Comparison of ENCODE assay signal across 13 mouse cellular contexts in genomic region chr5:64290061-64290345, GRCm38 (mm10).
DNase-seq lines count a peak whose midpoint lies in the region; ATAC-seq and TF ChIP-seq lines count a peak whose summit lies in the region.
"Had no signal": no experiment of that assay in that cellular context is flagged by ENCODE, and none has a peak within 500 bp of the region (broad histone marks: within the 10 kb centered on the region; RNA-seq: fewer than 3 reads in every experiment).

No protein-coding gene starts in this region.

- intact Hi-C loops in gastrocnemius, adult 2 months (cut with DNase I) = loop anchor here (5.0 to 10.0 kb wide), 4 partner anchors 77 to 575 kb away; no protein-coding TSS in a partner anchor

- no peaks in the 10 kb centered on the region for H3K27me3 ChIP-seq in hindbrain, postnatal 0 days (ENCODE audit: insufficient read depth, low read length)
- H3K27me3 ChIP-seq in hindbrain, embryonic 14.5 days (ENCODE audit: control insufficient read depth, insufficient read depth, low read length) = no peaks in the 10 kb centered on the region
- H3K27me3 ChIP-seq in midbrain, embryonic 11.5 days (ENCODE audit: control insufficient read depth, insufficient read depth, low read length) = no peaks in the 10 kb centered on the region
- H3K27me3 ChIP-seq in midbrain, embryonic 16.5 days (ENCODE audit: control insufficient read depth, insufficient read depth, low read depth, low read length) = no peaks in the 10 kb centered on the region
- H3K27me3 ChIP-seq: liver, embryonic 12.5 days; midbrain, embryonic 15.5 days; neural tube, embryonic 12.5 days had no signal

- peak overlapping the region; percentile 73 for H3K27ac ChIP-seq in gastrocnemius, adult 2 months
- H3K27ac ChIP-seq in hindbrain, postnatal 0 days = peak overlapping the region; percentile 22; the same call in 1 of the 2 replicates
- no peak overlapping the region for H3K27ac ChIP-seq in hindbrain, embryonic 14.5 days
- H3K27ac ChIP-seq in midbrain, embryonic 11.5 days (ENCODE audit: low read depth, low read length) = no peak overlapping the region
- H3K27ac ChIP-seq in midbrain, embryonic 16.5 days (ENCODE audit: low read length) = no peak overlapping the region
- H3K27ac ChIP-seq: liver, embryonic 12.5 days; midbrain, embryonic 15.5 days; neural tube, embryonic 12.5 days had no signal

- H3K9ac ChIP-seq in hindbrain, postnatal 0 days (replicated peaks; ENCODE audit: low read length) = no peak overlapping the region
- H3K9ac ChIP-seq in hindbrain, embryonic 14.5 days = no peak overlapping the region
- no peak overlapping the region for H3K9ac ChIP-seq in midbrain, embryonic 11.5 days (ENCODE audit: low read length)
- H3K9ac ChIP-seq in midbrain, embryonic 16.5 days (ENCODE audit: low read depth, low read length) = no peak overlapping the region
- H3K9ac ChIP-seq: liver, embryonic 12.5 days; midbrain, embryonic 15.5 days; neural tube, embryonic 12.5 days had no signal

- H3K9me3 ChIP-seq in hindbrain, postnatal 0 days (ENCODE audit: low read length) = no peaks in the 10 kb centered on the region
- H3K9me3 ChIP-seq in hindbrain, embryonic 14.5 days (ENCODE audit: control insufficient read depth, low read length) = no peaks in the 10 kb centered on the region
- H3K9me3 ChIP-seq in midbrain, embryonic 11.5 days (ENCODE audit: control insufficient read depth, low read length) = no peaks in the 10 kb centered on the region
- no peaks in the 10 kb centered on the region for H3K9me3 ChIP-seq in midbrain, embryonic 16.5 days (replicated peaks; ENCODE audit: control insufficient read depth, low read length, poor library complexity, severe bottlenecking)
- H3K9me3 ChIP-seq: liver, embryonic 12.5 days; midbrain, embryonic 15.5 days; neural tube, embryonic 12.5 days had no signal

- peaks cover 5% of the 10 kb centered on the region; the same call in 1 of the 2 replicates for H3K36me3 ChIP-seq in hindbrain, postnatal 0 days (ENCODE audit: insufficient read depth, low read length)
- H3K36me3 ChIP-seq in hindbrain, embryonic 14.5 days (replicated peaks; ENCODE audit: control insufficient read depth, insufficient read depth) = peaks cover 8% of the 10 kb centered on the region
- H3K36me3 ChIP-seq in midbrain, embryonic 11.5 days (ENCODE audit: control insufficient read depth, insufficient read depth, low read length) = 0 out of 2 replicates have a peak, but pooled peaks cover 2% of the 10 kb centered on the region
- no peaks in the 10 kb centered on the region for H3K36me3 ChIP-seq in midbrain, embryonic 16.5 days (ENCODE audit: control insufficient read depth, insufficient read depth, low read length)
- H3K36me3 ChIP-seq: midbrain, embryonic 15.5 days had no signal

- no peaks in the 10 kb centered on the region for H3K4me1 ChIP-seq in hindbrain, postnatal 0 days (ENCODE audit: insufficient read depth, low read length)
- H3K4me1 ChIP-seq in hindbrain, embryonic 14.5 days (replicated peaks; ENCODE audit: control insufficient read depth, insufficient read depth, low read length) = no peaks in the 10 kb centered on the region
- H3K4me1 ChIP-seq in midbrain, embryonic 11.5 days (ENCODE audit: control insufficient read depth, insufficient read depth, low read length) = no peaks in the 10 kb centered on the region; the same call in 1 of the 2 replicates
- no peaks in the 10 kb centered on the region for H3K4me1 ChIP-seq in midbrain, embryonic 16.5 days (ENCODE audit: control insufficient read depth, insufficient read depth, low read length)
- H3K4me1 ChIP-seq: midbrain, embryonic 15.5 days had no signal

- ATAC-seq in hindbrain, postnatal 0 days = no peak
- ATAC-seq in hindbrain, embryonic 14.5 days (ENCODE audit: low FRiP score) = no peak
- 0 out of 2 replicates have a peak, but pooled peaks have one; percentile 47 for ATAC-seq in midbrain, embryonic 11.5 days (ENCODE audit: low FRiP score)
- ATAC-seq in midbrain, embryonic 16.5 days = no peak
- ATAC-seq: liver, embryonic 12.5 days had no signal

- H3K4me3 ChIP-seq in gastrocnemius, adult 2 months = no peak overlapping the region
- no peak overlapping the region for H3K4me3 ChIP-seq in hindbrain, postnatal 0 days (ENCODE audit: low read length)
- H3K4me3 ChIP-seq in hindbrain, embryonic 14.5 days (replicated peaks; ENCODE audit: low read length) = no peak overlapping the region
- no peak overlapping the region for H3K4me3 ChIP-seq in midbrain, embryonic 11.5 days (ENCODE audit: low read depth, low read length)
- H3K4me3 ChIP-seq in midbrain, embryonic 16.5 days (ENCODE audit: low read depth, low read length) = no peak overlapping the region
- H3K4me3 ChIP-seq: liver, embryonic 12.5 days; midbrain, embryonic 15.5 days; neural tube, embryonic 12.5 days had no signal

- WGBS in hindbrain, postnatal 0 days = 61% methylated on average over 4 of the region's 4 CpGs
- WGBS in hindbrain, embryonic 14.5 days = 70% methylated on average over 4 of the region's 4 CpGs
- 71% methylated on average over 4 of the region's 4 CpGs for WGBS in midbrain, embryonic 11.5 days
- 59% methylated on average over 4 of the region's 4 CpGs for WGBS in midbrain, embryonic 16.5 days

- TF ChIP-seq CTCF in gastrocnemius, adult 2 months (IDR thresholded peaks at IDR 0.05) = no peak
- no peak for TF ChIP-seq CTCF in hindbrain, postnatal 0 days (IDR thresholded peaks at IDR 0.05; ENCODE audit: low read depth)

- DNase-seq in gastrocnemius, adult 2 months = no peak
- no peak for DNase-seq in gastrocnemius, adult 8-10 months (ENCODE audit: low spot score in 2 of 2)
- no peak for DNase-seq in hindbrain, postnatal 0 days (ENCODE audit: low spot score)
- no peak for DNase-seq in hindbrain, embryonic 14.5 days (ENCODE audit: low spot score)
- DNase-seq in midbrain, embryonic 11.5 days (ENCODE audit: low spot score, missing footprints) = no peak
- peak; percentile 57 for DNase-seq in yolk sac, embryonic 10.5 days (ENCODE audit: low spot score)
- DNase-seq in cerebellum, adult 9-11 months = no peak
- DNase-seq: adrenal gland, postnatal 14 days; lung, postnatal 14 days had no signal

- H3K4me2 ChIP-seq in hindbrain, postnatal 0 days (ENCODE audit: low read depth, low read length) = no peak overlapping the region
- no peak overlapping the region for H3K4me2 ChIP-seq in hindbrain, embryonic 14.5 days (replicated peaks)
- H3K4me2 ChIP-seq in midbrain, embryonic 11.5 days = no peak overlapping the region
- H3K4me2 ChIP-seq in midbrain, embryonic 16.5 days (ENCODE audit: low read length) = no peak overlapping the region
- H3K4me2 ChIP-seq: liver, embryonic 12.5 days; midbrain, embryonic 15.5 days; neural tube, embryonic 12.5 days had no signal

Comparison
In these comparisons a context has a peak if more than half of its experiments do, and no peak if none do; other contexts are left out.
1. H3K27ac ChIP-seq: peak in gastrocnemius, adult 2 months (single experiment) and hindbrain, postnatal 0 days (single experiment); none in hindbrain, embryonic 14.5 days (single experiment), midbrain, embryonic 11.5 days (single experiment) and midbrain, embryonic 16.5 days (single experiment).